Mouse (Mus musculus): ENCODE measurements around the gene Bag5. TPM values are rescaled to one million over a fixed set of nuclear protein-coding genes. Genes with fewer than 3 reads are reported as not detected.

The Bag5 gene
- total and polyA plus RNA-seq, 2 experiments: 6.7 to 9.5 TPM

- H3K4me3 ChIP-seq (ENCODE audit: insufficient read depth, low read depth, low read length): no peak overlapping the region
- 75% methylated on average over 9 of the region's 9 CpGs for WGBS
- TF ChIP-seq CTCF (IDR thresholded peaks at IDR 0.05; ENCODE audit: low read depth, low read length): no peak
- TF ChIP-seq POLR2A (IDR thresholded peaks at IDR 0.05; ENCODE audit: extremely low read depth, insufficient read depth, low read length): no peak
- no peaks in the 10 kb centered on the region; the same call in 1 of the 2 replicates for H3K4me1 ChIP-seq (ENCODE audit: control insufficient read depth, insufficient read depth, low read length)
- H3K36me3 ChIP-seq (ENCODE audit: control insufficient read depth, insufficient read depth, low read length): no peaks in the 10 kb centered on the region
- H3K27me3 ChIP-seq (ENCODE audit: control insufficient read depth, insufficient read depth, low read length): no peaks in the 10 kb centered on the region
- DNase-seq (ENCODE audit: extremely low read depth, low read depth, low spot score): no peak
- no peak overlapping the region for H3K9ac ChIP-seq (ENCODE audit: low read depth, low read length)
- peaks cover 2% of the 10 kb centered on the region for H3K79me2 ChIP-seq (ENCODE audit: control insufficient read depth, insufficient read depth, low read length)
- H3K27ac ChIP-seq (replicated peaks; ENCODE audit: insufficient read depth, low read depth, low read length): no peak overlapping the region
These were observed 40.3 kb upstream of the Bag5 start for GRCm38 (mm10) chr12:111753347-111753746.

DNA sequence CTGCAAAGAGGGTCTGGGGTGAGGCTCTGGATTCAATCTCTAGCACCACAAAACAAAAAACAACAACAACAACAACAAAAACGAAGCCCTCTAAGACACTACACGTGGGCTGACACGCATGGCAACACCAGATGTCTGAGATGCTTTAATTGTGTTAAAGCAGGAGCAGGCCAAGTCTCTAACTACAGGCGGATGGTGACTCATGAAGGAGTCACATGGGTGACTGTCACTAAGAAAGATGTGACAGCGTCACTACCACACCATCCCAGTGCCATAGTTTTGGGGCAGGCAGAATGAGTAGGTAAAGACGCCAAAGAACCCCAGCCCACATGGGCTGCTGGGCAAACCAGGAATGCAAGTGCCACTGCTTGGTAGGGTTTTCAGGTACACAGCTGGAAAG is 39.4 kb upstream of the Bag5 start:
- WGBS: 92% methylated on average over 6 of the region's 6 CpGs
- TF ChIP-seq POLR2A (IDR thresholded peaks at IDR 0.05; ENCODE audit: extremely low read depth, insufficient read depth, low read length) (no peak), CTCF (IDR thresholded peaks at IDR 0.05; ENCODE audit: low read depth, low read length) (no peak)
- no peak overlapping the region for H3K27ac ChIP-seq (replicated peaks; ENCODE audit: insufficient read depth, low read depth, low read length)
- no peaks in the 10 kb centered on the region for H3K4me1 ChIP-seq (ENCODE audit: control insufficient read depth, insufficient read depth, low read length)
- no peaks in the 10 kb centered on the region for H3K79me2 ChIP-seq (ENCODE audit: control insufficient read depth, insufficient read depth, low read length)
- H3K27me3 ChIP-seq (ENCODE audit: control insufficient read depth, insufficient read depth, low read length): no peaks in the 10 kb centered on the region
- DNase-seq (ENCODE audit: extremely low read depth, low read depth, low spot score): no peak
- H3K9ac ChIP-seq (ENCODE audit: low read depth, low read length): no peak overlapping the region
- H3K4me3 ChIP-seq (ENCODE audit: insufficient read depth, low read depth, low read length): no peak overlapping the region
- no peaks in the 10 kb centered on the region for H3K36me3 ChIP-seq (ENCODE audit: control insufficient read depth, insufficient read depth, low read length)

DNA sequence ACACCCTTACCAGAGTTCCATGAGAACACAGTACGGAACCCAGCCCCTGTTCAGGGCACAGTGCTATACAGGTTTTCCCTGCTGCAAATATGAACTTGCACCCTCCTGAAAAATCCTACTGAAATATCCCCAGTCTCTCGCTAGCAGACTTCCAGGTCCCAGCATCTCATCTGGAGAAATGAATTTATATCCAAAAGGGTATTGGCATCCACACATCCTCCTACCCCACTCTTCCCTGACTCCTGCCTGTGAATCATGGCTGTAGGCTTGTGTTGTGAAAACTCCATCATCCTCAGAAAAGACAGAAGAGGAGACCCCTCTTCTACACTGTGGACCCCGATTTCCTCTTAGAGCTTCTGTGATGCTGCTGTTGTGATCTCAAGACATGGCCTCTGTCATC is 37.7 kb upstream of the Bag5 start:
- no peak for TF ChIP-seq POLR2A (IDR thresholded peaks at IDR 0.05; ENCODE audit: extremely low read depth, insufficient read depth, low read length)
- TF ChIP-seq CTCF (IDR thresholded peaks at IDR 0.05; ENCODE audit: low read depth, low read length): no peak
- H3K4me3 ChIP-seq (ENCODE audit: insufficient read depth, low read depth, low read length): no peak overlapping the region
- DNase-seq (ENCODE audit: extremely low read depth, low read depth, low spot score): no peak
- 90% methylated on average over 3 of the region's 3 CpGs for WGBS
- no peaks in the 10 kb centered on the region for H3K27me3 ChIP-seq (ENCODE audit: control insufficient read depth, insufficient read depth, low read length)
- no peak overlapping the region for H3K27ac ChIP-seq (replicated peaks; ENCODE audit: insufficient read depth, low read depth, low read length)
- no peaks in the 10 kb centered on the region for H3K36me3 ChIP-seq (ENCODE audit: control insufficient read depth, insufficient read depth, low read length)
- H3K4me1 ChIP-seq (ENCODE audit: control insufficient read depth, insufficient read depth, low read length): no peaks in the 10 kb centered on the region
- H3K79me2 ChIP-seq (ENCODE audit: control insufficient read depth, insufficient read depth, low read length): no peaks in the 10 kb centered on the region
- H3K9ac ChIP-seq (ENCODE audit: low read depth, low read length): no peak overlapping the region

GRCm38 (mm10) chr12:111747421-111747820 is 34.4 kb upstream of the Bag5 start:
- Histone ChIP-seq H3K27me3 (ENCODE audit: control insufficient read depth, insufficient read depth, low read length) (no peaks in the 10 kb centered on the region), H3K4me1 (ENCODE audit: control insufficient read depth, insufficient read depth, low read length) (peaks cover 9% of the 10 kb centered on the region), H3K27ac (replicated peaks; ENCODE audit: insufficient read depth, low read depth, low read length) (no peak overlapping the region), H3K9ac (ENCODE audit: low read depth, low read length) (no peak overlapping the region), H3K79me2 (ENCODE audit: control insufficient read depth, insufficient read depth, low read length) (no peaks in the 10 kb centered on the region), H3K4me3 (ENCODE audit: insufficient read depth, low read depth, low read length) (no peak overlapping the region), H3K36me3 (ENCODE audit: control insufficient read depth, insufficient read depth, low read length) (no peaks in the 10 kb centered on the region)
- DNase-seq (ENCODE audit: extremely low read depth, low read depth, low spot score): no peak
- TF ChIP-seq POLR2A (IDR thresholded peaks at IDR 0.05; ENCODE audit: extremely low read depth, insufficient read depth, low read length) (no peak), CTCF (IDR thresholded peaks at IDR 0.05; ENCODE audit: low read depth, low read length) (no peak)
- WGBS: 88% methylated on average over 7 of the region's 7 CpGs

- no peak overlapping the region for H3K9ac ChIP-seq (ENCODE audit: low read depth, low read length)
- H3K4me3 ChIP-seq (ENCODE audit: insufficient read depth, low read depth, low read length): no peak overlapping the region
- DNase-seq (ENCODE audit: extremely low read depth, low read depth, low spot score): no peak
- TF ChIP-seq POLR2A (IDR thresholded peaks at IDR 0.05; ENCODE audit: extremely low read depth, insufficient read depth, low read length) (no peak), CTCF (IDR thresholded peaks at IDR 0.05; ENCODE audit: low read depth, low read length) (no peak)
- H3K36me3 ChIP-seq (ENCODE audit: control insufficient read depth, insufficient read depth, low read length): no peaks in the 10 kb centered on the region
- WGBS: 70% methylated on average over 5 of the region's 5 CpGs
- no peaks in the 10 kb centered on the region for H3K79me2 ChIP-seq (ENCODE audit: control insufficient read depth, insufficient read depth, low read length)
- no peaks in the 10 kb centered on the region for H3K27me3 ChIP-seq (ENCODE audit: control insufficient read depth, insufficient read depth, low read length)
- H3K4me1 ChIP-seq (ENCODE audit: control insufficient read depth, insufficient read depth, low read length): peaks cover 9% of the 10 kb centered on the region
- H3K27ac ChIP-seq (replicated peaks; ENCODE audit: insufficient read depth, low read depth, low read length): no peak overlapping the region
These were observed 33.0 kb upstream of the Bag5 start for GRCm38 (mm10) chr12:111746091-111746490.

GRCm38 (mm10) chr12:111745274-111745673 is 32.2 kb upstream of the Bag5 start:
- Histone ChIP-seq H3K27ac (replicated peaks; ENCODE audit: insufficient read depth, low read depth, low read length) (no peak overlapping the region), H3K9ac (ENCODE audit: low read depth, low read length) (no peak overlapping the region), H3K4me1 (ENCODE audit: control insufficient read depth, insufficient read depth, low read length) (peaks cover 9% of the 10 kb centered on the region), H3K79me2 (ENCODE audit: control insufficient read depth, insufficient read depth, low read length) (no peaks in the 10 kb centered on the region), H3K4me3 (ENCODE audit: insufficient read depth, low read depth, low read length) (no peak overlapping the region), H3K36me3 (ENCODE audit: control insufficient read depth, insufficient read depth, low read length) (no peaks in the 10 kb centered on the region), H3K27me3 (ENCODE audit: control insufficient read depth, insufficient read depth, low read length) (no peaks in the 10 kb centered on the region)
- DNase-seq (ENCODE audit: extremely low read depth, low read depth, low spot score): no peak
- 89% methylated on average over 6 of the region's 6 CpGs for WGBS
- TF ChIP-seq CTCF (IDR thresholded peaks at IDR 0.05; ENCODE audit: low read depth, low read length) (no peak), POLR2A (IDR thresholded peaks at IDR 0.05; ENCODE audit: extremely low read depth, insufficient read depth, low read length) (no peak)
